Mouse (Mus musculus) heart, postnatal 10 days (tissue): ENCODE data around the gene Fsd2. TPM values are rescaled to one million over a fixed set of nuclear protein-coding genes. Genes with fewer than 3 reads are reported as not detected.
A peak's percentile ranks its signal among the peaks of the same experiment; 100 is the strongest.

Experiments
- DNase-seq, 2 experiments: peaks; one replicate each; pipeline ENCODE4 v3.0.0; 2021
- intact Hi-C: fragments of 180-260 bp; cut with DNase I; formaldehyde crosslinking; loops from one replicate; pipeline ENCODE4 v1.15.1; 2025
- total RNA-seq, 2 experiments: library from RNA; stranded (reverse); gene quantifications; 2 replicates each; pipeline ENCODE4 v1.2.3; 2021

Gene Fsd2
- 100 to 1,000 TPM; 214 to 226 TPM for total RNA-seq

- peak; percentile 77 to 83 for DNase-seq
- intact Hi-C loops: no loop called here
These were observed at the start of gene Fsd2 for GRCm38 (mm10) chr7:81566892-81567291. TSS of gene Fsd2 (minus strand) at chr7:81566944.

- DNase-seq: no peak
- intact Hi-C loops: no loop called here
These were observed 48.3 kb upstream of the Fsd2 start for GRCm38 (mm10) chr7:81615031-81615430.

- DNase-seq: no peak
- intact Hi-C loops: no loop called here
These were observed 46.3 kb upstream of the Fsd2 start for GRCm38 (mm10) chr7:81612856-81613635.

- DNase-seq: peak; percentile 30 to 35
- intact Hi-C loops: no loop called here
These were observed 43.4 kb upstream of the Fsd2 start for GRCm38 (mm10) chr7:81610125-81610524.

GRCm38 (mm10) chr7:81606452-81606851 is 39.7 kb upstream of the Fsd2 start:
- no peak for DNase-seq
- intact Hi-C loops: loop anchor here (5.0 kb wide), 1 partner anchor 136 kb away; no protein-coding TSS in a partner anchor

- DNase-seq: no peak
These were observed 38.7 kb upstream of the Fsd2 start for GRCm38 (mm10) chr7:81605489-81605888.

GRCm38 (mm10) chr7:81604991-81605390 is 38.2 kb upstream of the Fsd2 start:
- no peak for DNase-seq
- intact Hi-C loops: loop anchor here (5.0 kb wide), 1 partner anchor 137 kb away; no protein-coding TSS in a partner anchor

More at GRCm38 (mm10) chr7:81605489-81605888, 38.7 kb upstream of the Fsd2 start:
- intact Hi-C loops: loop anchor here (5.0 kb wide), 1 partner anchor 137 kb away; no protein-coding TSS in a partner anchor

- no peak for DNase-seq
- intact Hi-C loops: no loop called here
These were observed 32.9 kb upstream of the Fsd2 start for GRCm38 (mm10) chr7:81599379-81600280.

- no peak for DNase-seq
- intact Hi-C loops: no loop called here
These were observed 30.9 kb upstream of the Fsd2 start for GRCm38 (mm10) chr7:81597660-81598059.

- intact Hi-C loops: no loop called here
These were observed 29.3 kb upstream of the Fsd2 start for GRCm38 (mm10) chr7:81596086-81596485.

GRCm38 (mm10) chr7:81595056-81595455 is 28.3 kb upstream of the Fsd2 start:
- intact Hi-C loops: no loop called here
- DNase-seq: no peak

More at GRCm38 (mm10) chr7:81596086-81596485, 29.3 kb upstream of the Fsd2 start:
- no peak for DNase-seq

GRCm38 (mm10) chr7:81593387-81593786 is 26.6 kb upstream of the Fsd2 start:
- DNase-seq: no peak
- intact Hi-C loops: no loop called here

GRCm38 (mm10) chr7:81592686-81593085 is 25.9 kb upstream of the Fsd2 start:
- DNase-seq: no peak
- intact Hi-C loops: no loop called here

GRCm38 (mm10) chr7:81587238-81587637 is 20.5 kb upstream of the Fsd2 start:
- no peak for DNase-seq
- intact Hi-C loops: no loop called here

- no peak for DNase-seq
- intact Hi-C loops: no loop called here
These were observed 18.6 kb upstream of the Fsd2 start for GRCm38 (mm10) chr7:81585326-81585725.

- no peak for DNase-seq
- intact Hi-C loops: no loop called here
These were observed 16.8 kb upstream of the Fsd2 start for GRCm38 (mm10) chr7:81583512-81583911.

GRCm38 (mm10) chr7:81579312-81579711 is 12.6 kb upstream of the Fsd2 start:
- DNase-seq: no peak
- intact Hi-C loops: loop anchor here (10.0 kb wide), 1 partner anchor 415 kb away; no protein-coding TSS in a partner anchor

- no peak for DNase-seq
- intact Hi-C loops: loop anchor here (10.0 kb wide), 1 partner anchor 414 kb away; no protein-coding TSS in a partner anchor
These were observed 11.7 kb upstream of the Fsd2 start for GRCm38 (mm10) chr7:81578413-81578812.

- intact Hi-C loops: loop anchor here (10.0 kb wide), 1 partner anchor 413 kb away; no protein-coding TSS in a partner anchor
- no peak for DNase-seq
These were observed 11.1 kb upstream of the Fsd2 start for GRCm38 (mm10) chr7:81577872-81578271.

- DNase-seq: no peak
- intact Hi-C loops: loop anchor here (10.0 kb wide), 1 partner anchor 411 kb away; no protein-coding TSS in a partner anchor
These were observed 8.9 kb upstream of the Fsd2 start for GRCm38 (mm10) chr7:81575606-81576005.

- intact Hi-C loops: loop anchor here (10.0 kb wide), 1 partner anchor 409 kb away; no protein-coding TSS in a partner anchor
- DNase-seq: no peak
These were observed 7.1 kb upstream of the Fsd2 start for GRCm38 (mm10) chr7:81573821-81574220.
